Mouse (Mus musculus): ENCODE measurements around the gene Bak1.

The Bak1 gene

GRCm38 (mm10) chr17:27050853-27051252 lies 22.0 kb upstream of the Bak1 start:
- DNase-seq (ENCODE audit: extremely low spot score, low read depth, low spot score) = no peak

DNA sequence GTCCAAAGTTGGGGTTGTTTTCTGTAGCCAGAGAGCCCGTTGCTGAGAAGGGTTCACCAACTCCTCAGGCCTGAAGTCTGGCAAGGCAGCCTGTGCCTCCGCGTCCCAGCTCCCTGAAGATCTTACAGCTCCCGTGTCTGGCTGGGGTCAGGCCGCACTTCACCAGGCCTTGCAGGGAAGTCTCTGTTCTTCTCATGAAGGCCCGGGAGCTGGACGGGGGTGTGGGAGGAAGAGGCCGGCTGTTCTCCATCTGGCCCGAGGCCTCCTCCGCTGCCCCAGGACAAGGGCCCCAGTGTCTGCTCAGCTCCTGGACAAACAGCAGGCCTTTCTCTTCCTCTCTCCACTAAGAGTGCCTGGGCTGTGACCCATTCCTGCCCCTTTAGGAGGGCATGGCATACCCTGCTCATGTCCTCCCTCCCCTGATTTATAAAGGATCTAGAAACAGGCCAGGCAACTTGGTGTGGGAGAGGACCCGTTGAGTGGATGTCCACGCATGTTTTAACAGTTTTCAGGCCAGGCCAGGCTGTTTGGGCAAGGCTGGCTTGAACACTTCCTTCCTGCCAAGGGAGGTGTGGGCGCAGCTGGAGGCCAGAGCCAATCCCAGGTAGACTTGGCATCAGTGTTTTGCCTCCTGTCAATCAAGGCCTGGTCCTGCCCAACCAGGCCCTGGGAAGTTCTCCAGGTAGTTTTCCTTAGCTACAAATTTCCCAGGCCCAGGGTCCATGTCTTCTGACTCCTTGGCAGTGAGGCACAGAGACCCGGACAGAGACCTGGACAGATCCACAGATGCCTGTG lies 19.8 kb upstream of the Bak1 start:
- no peak for DNase-seq (ENCODE audit: extremely low spot score, low read depth, low spot score)

DNA sequence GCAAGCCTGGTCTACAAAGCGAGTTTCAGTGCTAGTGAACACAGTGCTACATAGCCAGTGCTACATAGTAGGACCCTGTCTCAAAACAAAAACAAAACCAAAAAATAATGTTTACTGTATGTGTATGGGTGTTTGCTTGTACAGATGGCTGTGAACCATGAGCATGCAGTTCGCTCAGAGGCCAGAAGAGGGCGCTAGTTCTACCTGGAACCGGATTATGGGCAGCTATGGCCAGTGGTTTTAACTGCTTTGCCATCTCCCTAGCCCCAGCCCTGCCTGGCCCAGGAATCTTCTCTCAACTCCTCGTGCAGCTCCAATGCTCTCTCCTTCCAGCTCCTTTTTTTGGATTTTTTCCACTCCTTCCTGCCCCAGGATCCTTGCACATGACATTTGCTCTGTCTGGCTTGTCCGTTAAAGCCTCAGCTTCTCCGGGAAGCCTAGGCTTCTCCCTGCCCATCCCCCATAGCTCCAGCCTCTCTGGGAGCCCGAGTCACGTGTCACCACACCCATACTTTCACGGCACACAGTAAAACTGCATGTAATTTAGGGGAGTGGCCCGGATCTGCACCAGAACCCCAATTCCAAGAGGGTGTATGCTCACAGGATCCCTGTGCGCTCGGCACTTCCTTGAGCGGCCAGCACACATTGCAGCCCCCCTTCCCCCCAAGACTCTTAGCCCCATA lies 19.1 kb upstream of the Bak1 start:
- no peak for DNase-seq (ENCODE audit: extremely low spot score, low read depth, low spot score)

- no peak for DNase-seq (ENCODE audit: extremely low spot score, low read depth, low spot score)
These were observed 16.4 kb upstream of the Bak1 start for GRCm38 (mm10) chr17:27045164-27045563.

- DNase-seq (ENCODE audit: extremely low spot score, low read depth, low spot score) = no peak
These were observed 14.0 kb upstream of the Bak1 start for GRCm38 (mm10) chr17:27042840-27043239.

- no peak for DNase-seq (ENCODE audit: extremely low spot score, low read depth, low spot score)
These were observed 12.9 kb upstream of the Bak1 start for GRCm38 (mm10) chr17:27041787-27042055.

DNA sequence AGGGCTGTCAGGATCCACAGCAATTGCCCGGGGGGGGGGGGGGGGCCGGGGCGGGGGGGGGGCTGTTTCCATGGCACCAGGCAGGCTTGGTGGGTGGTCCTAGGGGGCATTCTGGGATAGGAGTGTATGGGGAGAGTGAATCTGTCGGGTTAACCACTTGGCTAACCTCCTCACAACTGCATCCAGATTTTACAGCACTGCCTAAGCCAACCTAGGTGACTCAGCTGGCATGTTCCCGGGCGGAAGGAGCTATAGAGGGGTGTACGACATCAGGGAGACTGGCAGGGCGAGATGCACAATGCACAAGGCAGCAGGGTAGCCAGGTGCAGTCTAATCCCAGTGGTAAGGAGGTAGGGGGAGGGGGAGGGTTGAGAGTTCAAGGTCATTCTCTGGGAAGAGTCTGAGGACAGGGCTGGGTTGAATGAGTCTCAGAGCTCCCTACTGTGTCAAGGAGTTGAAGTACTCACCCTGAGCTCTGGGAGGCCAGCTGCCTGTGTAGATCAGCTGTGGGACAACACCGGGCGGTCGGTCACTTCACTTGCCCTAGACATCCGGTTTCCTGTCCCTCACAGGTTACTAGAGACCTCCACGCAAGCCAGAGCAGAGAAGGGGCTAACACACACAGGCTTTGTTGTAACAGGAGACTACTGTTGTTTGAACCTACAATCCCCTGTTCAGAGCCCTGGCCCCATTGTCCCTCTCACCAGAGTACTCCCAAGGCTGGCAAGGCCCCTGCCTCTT lies 12.4 kb upstream of the Bak1 start:
- DNase-seq (ENCODE audit: extremely low spot score, low read depth, low spot score) = no peak

DNA sequence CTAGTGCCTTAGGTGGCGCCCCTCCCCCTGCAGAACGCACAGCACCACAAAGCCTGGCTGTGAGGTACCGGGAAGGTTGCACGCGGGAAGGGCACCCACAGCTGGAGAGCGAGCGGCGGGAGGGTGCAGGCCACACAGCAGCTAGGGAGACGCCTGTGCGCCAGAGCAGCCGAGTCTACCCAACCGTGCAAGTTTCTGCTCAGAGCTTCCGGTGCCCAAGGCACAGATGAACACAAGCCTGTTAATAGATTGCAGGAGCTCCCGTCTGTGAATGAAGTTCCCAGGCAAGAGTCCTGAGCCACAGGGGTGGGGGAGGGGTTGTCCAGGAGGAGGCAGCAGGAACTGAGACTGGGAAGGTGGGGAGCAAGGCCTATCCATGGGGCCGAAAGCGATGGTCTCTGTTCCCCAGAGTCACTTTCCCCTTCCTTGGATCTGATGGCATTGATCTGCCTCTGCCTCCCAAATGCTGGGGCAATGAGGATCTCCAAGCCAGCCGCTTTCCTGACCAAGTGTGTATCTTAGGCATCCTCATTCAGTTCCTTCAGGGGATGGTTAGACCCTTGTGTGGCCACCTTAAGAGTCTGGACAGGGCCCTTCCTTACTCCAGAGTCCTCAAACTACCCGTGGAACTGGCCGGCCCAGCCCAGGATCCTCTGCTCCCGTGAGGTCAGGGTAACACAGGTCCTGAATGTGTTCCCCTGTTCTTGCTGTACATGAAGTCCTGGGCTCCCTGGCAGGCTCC lies 11.7 kb upstream of the Bak1 start:
- no peak for DNase-seq (ENCODE audit: extremely low spot score, low read depth, low spot score)

GRCm38 (mm10) chr17:27039432-27040102 lies 10.8 kb upstream of the Bak1 start:
- no peak for DNase-seq (ENCODE audit: extremely low spot score, low read depth, low spot score)

DNA sequence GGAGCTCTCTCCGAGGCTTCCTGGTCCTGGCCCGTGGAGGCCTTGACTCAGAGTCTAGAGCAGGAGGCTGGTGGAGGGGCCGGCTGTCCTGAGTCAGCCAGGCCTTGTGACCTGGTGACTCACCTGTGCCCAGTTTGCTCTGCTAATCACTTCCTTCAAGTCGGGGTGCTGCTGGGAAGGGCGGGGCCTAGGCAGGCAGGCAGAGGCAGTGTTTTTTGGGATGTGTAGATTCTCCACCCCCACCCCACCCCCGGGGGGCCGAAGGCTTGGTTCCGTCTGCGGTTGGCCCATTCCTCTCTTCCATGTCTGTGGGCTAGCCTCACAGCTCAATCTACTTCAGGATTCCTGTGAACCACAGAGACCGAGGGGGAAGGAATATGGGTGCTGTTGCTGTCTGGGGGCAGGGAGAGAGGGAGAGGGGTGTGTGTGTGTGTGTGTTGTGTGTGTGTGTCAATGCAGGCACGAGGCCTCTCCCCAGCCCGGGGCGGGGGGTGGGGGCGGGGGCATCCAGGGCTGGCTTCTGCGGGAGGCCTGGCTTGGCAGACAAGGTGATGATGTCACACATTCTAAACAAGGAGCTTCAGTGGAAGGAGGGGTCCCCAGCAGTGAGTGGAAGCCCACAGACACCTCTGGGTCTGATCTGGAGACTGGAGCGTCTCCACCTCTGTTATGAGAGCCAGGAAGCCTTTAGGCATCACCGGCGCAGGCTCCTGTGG lies 9.7 kb upstream of the Bak1 start:
- no peak for DNase-seq (ENCODE audit: extremely low spot score, low read depth, low spot score)

- DNase-seq (ENCODE audit: extremely low spot score, low read depth, low spot score) = no peak
These were observed 7.7 kb upstream of the Bak1 start for GRCm38 (mm10) chr17:27036465-27036864.

GRCm38 (mm10) chr17:27032869-27033268 lies 4.1 kb upstream of the Bak1 start:
- peak; percentile 89 for DNase-seq (ENCODE audit: extremely low spot score, low read depth, low spot score)

DNA sequence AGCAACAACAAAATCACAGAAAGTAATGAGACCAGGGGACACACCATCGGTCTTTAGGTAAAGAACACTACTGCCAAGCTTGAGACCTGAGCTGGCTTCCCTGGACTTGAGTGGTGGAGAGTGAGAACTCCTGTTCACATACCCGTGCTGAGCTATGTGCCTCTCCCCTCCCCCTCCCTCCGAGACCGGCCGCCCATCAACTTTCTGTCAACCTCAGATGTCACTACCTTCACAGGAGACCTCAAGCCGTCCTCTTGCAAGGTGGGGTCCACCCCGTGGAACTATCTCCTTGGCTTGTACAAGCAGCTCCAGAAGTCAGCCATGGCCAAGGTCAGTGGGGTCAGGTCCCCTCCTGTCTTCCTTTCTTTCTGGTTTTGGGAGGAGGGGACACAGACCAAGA lies 3.5 kb upstream of the Bak1 start:
- no peak for DNase-seq (ENCODE audit: extremely low spot score, low read depth, low spot score)

GRCm38 (mm10) chr17:27030896-27031295 lies 2.1 kb upstream of the Bak1 start:
- DNase-seq (ENCODE audit: extremely low spot score, low read depth, low spot score) = no peak

- DNase-seq (ENCODE audit: extremely low spot score, low read depth, low spot score) = no peak
These were observed 622 bp upstream of the Bak1 start for GRCm38 (mm10) chr17:27029431-27029830.

- DNase-seq (ENCODE audit: extremely low spot score, low read depth, low spot score) = peak; percentile 63
These were observed 469 bp downstream of the Bak1 start for GRCm38 (mm10) chr17:27028284-27028795.

GRCm38 (mm10) chr17:27027460-27028283 lies 1.1 kb downstream of the Bak1 start:
- DNase-seq (ENCODE audit: extremely low spot score, low read depth, low spot score) = no peak

GRCm38 (mm10) chr17:27025951-27026350 lies 2.9 kb downstream of the Bak1 start:
- DNase-seq (ENCODE audit: extremely low spot score, low read depth, low spot score) = no peak

- DNase-seq (ENCODE audit: extremely low spot score, low read depth, low spot score) = no peak
These were observed 3.4 kb downstream of the Bak1 start for GRCm38 (mm10) chr17:27025326-27025902.

All from hindlimb bud, embryonic 11.5 days (tissue).